Mouse (Mus musculus): ENCODE measurements at regions not wholly inside any gene's neighbourhood (a gene's known extent, or its start where the extent isn't known, plus 50 kb on each side); places are given as distances from the start of the nearest gene placed in this dataset.

DNA sequence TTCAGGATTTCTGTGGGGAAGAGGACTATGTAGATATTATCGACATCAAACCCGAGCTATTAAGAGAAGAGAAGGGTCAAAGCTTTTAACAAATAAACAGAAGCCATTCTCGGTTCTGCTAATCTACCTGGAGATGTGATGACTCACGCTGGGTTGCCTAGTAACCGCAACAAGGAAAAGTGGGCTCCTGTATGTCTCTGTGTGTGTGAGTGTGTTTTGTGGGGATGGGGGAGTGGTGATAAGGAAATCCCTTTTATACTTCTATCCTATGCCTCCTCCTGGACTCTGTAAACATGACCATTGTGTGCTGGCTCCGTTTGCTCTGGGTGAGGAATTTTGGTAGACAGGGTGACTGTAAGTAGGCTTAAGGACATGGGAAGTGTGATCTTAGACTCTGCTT is 361.3 kb upstream of the Gm10131 start:
- ATAC-seq (replicated peaks; ENCODE audit: low read depth, poor library complexity, severe bottlenecking), result no peak

DNA sequence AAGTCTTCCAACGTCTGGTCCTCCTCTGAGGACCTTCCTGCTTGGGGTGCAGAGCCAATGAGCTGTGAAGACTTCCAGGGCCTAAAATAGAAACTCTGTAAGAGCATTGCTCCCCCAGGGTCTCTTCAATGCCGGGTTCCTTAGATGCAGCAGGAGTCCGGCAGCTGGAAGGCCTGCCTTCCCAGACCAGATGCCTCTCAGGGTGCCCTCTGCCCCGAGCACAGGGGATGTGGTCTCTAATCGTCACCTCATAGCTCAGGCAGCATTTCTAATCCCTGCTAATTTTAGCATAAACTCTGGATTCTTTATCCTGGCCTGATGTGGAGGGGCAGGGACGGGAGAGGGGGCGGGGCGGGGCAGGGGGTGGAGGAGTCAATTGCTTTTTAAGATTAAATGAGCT is 360.9 kb upstream of the Gm10131 start:
- ATAC-seq (replicated peaks; ENCODE audit: low read depth, poor library complexity, severe bottlenecking), result no peak

DNA sequence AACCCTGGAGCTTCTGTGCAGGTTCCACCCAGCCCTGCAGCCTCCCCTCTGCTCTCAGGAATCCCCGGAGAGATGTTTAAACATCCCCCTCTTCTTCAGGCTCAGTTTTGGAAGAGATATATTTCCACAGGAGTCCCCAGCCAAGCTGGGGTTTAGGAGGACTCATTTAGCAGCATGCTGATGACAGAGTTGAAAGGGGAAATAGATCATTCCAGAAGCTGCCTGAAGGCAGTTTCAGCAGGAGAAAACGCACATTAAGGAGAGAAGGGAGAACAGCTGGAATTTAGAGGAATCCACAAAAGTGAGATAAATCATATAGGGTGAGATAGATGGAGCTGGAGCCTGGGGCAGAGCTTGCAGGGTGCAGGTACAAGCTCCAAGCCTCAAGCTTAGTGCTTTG is 357.6 kb upstream of the Gm10131 start:
- no peak for ATAC-seq (replicated peaks; ENCODE audit: low read depth, poor library complexity, severe bottlenecking)

DNA sequence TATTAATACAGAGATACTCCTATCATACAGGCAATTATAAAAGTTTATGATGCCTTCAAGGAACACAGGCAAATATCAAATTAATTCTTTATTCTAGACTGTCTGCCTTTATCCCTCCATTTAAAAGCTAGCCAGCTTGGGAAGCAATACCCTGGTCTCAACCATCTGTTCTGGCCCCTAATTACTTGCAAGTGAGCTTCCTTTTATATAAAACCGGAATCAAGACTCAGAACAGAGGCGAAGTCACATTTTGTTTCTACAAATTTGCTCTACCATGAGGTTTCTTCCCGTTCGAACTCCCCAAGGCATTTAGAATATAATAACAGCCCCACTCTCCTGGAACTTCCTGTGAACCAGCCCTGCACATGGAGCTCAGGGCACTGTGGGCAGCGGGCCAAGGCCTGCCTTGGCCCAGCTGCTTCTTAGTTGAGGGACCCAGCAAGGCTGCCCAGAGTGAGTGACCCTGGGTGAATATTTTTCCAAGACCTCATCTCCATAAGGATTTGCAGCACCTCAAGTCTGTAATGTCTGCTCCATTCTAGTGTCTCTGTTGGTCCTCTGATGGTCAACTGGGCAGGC is 355.3 kb upstream of the Gm10131 start:
- no peak for ATAC-seq (replicated peaks; ENCODE audit: low read depth, poor library complexity, severe bottlenecking)

DNA sequence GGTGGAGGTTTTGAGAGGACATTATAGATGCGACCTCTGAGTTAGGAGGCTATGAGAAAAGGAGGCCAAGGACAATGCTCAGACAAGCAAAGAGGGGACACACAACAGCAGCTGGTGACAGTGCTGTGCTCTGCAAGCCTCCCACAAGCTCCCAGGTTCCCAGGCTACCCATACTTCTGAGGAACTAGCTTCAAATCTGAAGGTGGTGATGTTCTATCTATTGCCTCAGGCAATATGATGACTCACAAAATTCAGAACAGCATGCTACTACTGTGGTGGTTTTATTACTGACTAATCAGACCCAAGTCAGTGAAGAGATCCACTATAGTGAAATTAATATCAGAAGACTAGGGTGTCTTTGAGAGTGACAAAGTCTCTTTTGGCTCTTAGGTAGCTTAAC is 353.9 kb upstream of the Gm10131 start:
- no peak for ATAC-seq (replicated peaks; ENCODE audit: low read depth, poor library complexity, severe bottlenecking)

DNA sequence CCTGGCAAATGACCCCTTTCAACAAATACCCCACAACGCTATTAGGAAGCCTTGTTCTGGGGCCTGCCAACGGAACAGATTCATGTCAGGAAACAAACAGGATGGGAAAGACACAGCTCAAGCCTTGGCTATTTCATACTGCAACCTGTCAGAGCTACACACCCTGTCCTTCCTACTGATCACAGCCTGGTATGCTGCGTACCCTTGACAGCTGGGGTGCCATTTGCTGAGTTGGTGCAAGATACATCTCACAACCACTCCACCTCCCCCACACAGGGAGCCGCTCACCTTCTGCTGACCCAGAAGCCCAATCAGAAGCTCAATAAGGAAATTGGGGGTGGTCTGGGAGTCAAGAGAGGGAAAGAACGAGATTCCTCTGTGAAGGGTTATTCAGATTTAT is 350.7 kb upstream of the Gm10131 start:
- no peak for ATAC-seq (replicated peaks; ENCODE audit: low read depth, poor library complexity, severe bottlenecking)

DNA sequence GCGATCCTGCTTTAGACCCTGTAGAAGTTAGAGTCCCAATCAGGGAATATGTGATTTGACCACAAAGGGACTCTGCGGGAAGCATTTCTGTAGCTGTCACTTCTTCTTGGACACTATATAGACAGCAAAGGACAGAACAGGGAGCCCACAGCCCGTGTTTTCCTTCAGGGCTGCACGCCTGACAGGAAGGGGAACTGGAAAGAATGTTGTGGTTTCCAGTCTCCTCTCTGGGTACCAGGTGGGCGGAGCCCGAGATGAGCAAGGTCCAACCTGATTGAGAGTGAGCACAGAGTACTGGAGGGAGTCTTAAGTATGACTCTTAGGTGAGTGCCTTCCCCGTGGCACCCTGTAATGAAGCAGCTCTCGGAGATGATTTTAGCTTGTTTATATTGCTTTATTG is 346.8 kb upstream of the Gm10131 start:
- ATAC-seq (replicated peaks; ENCODE audit: low read depth, poor library complexity, severe bottlenecking), result peak; percentile 63

DNA sequence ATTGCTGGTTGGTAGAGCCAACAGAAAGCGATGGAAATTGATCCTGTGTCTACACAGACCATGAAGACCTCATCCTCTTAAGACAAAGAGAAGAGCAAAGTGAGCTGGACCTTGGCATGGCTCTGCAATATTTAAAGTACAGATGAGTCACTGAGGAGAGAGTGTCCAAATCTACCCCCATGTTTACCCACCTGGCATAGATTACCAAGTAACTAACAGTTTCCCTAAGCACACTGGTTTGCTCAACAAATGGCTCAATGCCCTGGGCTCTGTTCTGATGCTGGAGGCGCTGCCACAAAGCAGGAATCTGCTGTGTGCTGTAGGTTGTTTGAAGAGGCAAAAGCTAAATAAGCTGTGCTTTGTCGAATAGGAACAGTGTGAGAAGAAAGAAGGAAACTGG is 345.0 kb upstream of the Gm10131 start:
- no peak for ATAC-seq (replicated peaks; ENCODE audit: low read depth, poor library complexity, severe bottlenecking)

DNA sequence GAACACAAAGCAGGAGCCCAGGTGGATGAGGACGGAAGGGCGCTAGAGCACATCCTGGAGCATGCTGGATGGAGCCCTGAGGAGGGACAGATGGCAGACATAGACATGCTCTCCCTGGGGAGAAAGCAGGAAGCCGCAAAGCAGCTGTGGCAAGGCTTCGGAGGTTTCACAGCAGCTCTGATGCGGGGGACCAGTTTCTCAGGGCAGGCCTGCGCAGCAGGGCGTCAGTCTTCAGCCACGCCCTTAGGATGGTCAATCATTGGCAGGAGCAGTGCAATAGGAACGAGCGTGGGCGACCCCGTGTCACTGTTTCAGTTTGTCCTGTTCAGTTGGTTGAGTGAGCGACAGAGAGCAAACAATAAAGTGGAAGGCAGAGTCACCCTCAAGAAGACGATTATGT is 343.8 kb upstream of the Gm10131 start:
- ATAC-seq (replicated peaks; ENCODE audit: low read depth, poor library complexity, severe bottlenecking), result no peak

DNA sequence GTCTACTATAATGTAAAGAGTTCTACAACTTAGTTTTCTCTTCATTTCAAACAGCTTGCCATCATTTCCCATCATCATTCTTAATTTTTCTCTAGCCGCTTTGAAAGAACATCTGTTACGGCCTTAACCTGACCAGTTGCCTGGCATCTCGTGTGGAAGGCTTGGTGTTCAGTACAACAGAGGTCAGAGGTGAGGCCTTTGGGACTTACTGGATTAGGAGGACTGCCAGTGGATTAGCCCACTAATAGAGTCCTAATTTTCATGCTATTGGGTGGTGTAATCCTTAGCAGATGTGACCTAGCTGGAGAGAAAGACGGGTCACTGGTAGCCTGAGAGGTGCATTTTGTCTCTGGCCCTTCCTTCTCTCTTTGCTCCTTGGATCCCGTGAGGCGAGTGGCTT is 341.3 kb upstream of the Gm10131 start:
- no peak for ATAC-seq (replicated peaks; ENCODE audit: low read depth, poor library complexity, severe bottlenecking)

DNA sequence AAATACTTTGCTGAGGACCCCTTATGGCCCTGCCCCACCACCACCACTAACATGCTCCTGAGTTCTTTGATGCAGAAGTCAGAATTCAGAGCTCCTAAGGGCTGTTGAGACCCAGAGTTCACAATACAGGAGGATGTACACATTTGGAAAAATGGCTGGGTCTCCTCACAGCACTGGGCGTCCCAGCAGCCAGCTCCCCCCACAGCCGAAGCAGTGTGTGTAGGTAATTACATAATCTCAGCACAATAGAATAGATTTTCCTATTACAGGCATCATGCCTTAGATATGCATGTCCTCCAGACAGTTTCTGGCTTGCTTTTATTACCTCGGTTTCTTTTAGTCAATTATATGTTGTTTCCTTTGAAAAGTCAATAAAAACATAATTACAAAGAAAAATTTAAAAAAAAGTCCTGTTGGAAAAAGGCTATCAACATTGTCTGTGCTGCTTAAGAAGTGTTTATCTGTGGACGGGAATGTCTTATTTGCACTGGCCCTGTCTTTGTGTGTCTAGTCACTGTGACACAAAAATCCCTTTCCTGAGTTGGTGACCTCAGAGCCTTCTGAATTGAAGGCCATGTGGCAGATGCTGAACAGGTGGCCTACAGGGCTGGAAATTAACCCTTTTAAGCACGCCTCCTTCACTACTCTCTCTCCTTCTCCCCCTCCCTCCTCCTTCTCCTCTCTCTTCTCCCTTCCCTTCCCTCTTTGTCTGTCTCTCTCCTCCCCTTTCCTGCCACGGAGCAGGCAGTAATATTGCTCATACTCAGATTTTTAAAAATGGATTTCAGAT is 339.9 kb upstream of the Gm10131 start:
- no peak for ATAC-seq (replicated peaks; ENCODE audit: low read depth, poor library complexity, severe bottlenecking)

DNA sequence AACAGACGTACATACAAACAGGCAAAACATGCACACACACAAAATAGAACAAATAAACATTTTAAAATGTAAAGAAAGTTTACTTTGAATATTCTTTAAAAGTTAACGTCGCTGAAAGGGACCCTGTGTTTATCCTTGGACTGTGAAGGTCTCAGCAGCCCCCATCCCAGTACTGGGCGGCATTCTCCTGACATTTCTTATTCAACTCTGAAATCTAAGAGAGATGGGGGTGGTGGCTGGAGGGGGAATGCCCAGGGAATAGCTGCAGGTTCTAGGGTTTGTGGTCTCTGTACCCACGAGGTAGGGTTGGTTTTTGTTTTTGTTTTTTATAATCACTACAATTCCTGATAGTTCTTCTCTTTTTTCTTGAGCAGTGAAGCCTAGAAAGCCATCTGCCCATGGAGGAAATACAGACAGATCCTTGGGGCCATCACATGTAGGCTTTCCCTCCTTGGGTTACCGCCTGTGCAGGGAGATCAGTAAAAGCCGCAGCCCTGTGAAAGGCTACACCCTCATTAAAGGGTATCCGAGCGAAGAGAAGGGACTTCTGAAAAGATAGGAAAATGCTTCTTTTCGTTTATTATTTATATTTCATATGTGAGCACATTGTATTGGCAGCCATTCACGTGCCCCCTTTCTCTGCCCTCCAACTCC is 338.0 kb upstream of the Gm10131 start:
- ATAC-seq (replicated peaks; ENCODE audit: low read depth, poor library complexity, severe bottlenecking), result no peak

DNA sequence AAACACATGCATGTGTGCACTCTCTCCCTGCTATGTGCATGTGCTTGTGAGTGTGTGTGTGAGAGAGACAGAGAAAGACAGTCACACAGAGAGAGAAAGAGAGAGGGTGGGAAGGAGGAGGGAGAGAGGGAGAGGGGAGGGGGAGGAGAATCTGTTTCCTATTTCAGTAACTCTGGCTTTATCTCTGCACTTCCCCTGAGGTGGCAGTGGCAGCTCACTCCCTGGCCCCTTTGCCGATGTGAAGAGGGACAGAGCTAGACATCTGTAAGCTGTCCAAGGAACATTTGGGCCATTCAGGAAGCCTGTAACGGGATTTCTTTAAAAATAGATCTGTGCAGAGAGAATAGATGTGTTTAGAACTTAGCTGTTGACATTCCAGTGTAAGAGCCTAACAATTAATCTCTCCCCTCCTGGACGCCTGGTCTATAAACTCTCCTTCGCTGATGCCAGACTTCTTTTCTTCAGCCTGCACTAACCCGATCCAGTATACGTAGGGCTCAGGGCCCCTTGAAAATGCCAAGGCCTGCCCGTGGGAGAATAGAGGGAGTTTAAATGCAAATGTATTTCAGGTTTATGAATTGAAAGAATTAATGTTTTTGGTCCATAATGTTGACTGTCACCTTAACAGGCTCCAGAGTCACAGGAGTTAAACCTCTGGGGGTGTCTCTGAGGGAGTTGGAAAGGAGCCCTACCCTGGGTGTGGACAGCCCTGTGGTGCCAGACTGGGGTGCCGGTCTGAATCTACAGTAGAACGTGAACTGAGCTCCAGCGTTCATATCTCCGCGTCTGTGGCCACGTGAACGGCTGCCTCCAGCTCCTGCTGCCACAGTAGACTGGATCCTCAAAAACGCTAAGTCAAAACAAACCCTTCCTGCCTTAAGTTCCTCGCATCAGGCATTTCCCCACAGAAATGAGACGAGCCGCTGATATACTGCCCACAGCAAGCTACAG is 336.6 kb upstream of the Gm10131 start:
- ATAC-seq (replicated peaks; ENCODE audit: low read depth, poor library complexity, severe bottlenecking), result 0 out of 2 replicates have a peak, but pooled peaks have one; percentile 32

DNA sequence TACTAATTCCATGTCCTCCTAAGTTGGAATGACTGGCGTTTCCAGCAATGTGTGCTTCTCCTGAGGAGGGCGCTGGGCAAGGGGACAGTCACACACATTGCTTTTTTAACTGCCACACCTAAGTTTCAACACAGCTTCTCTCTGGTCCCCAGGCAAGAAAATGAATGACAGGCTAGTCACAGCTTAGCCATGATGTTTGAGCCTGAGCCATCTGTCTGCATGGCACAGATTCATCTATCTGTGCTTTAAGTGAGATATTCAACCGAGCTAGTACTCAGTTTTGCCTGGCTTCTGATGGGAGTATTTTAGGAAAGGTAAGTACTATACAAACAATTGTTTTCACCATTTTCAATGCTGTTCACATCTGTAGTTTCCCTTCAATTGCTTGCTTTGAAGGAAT is 331.2 kb upstream of the Gm10131 start:
- no peak for ATAC-seq (replicated peaks; ENCODE audit: low read depth, poor library complexity, severe bottlenecking)

DNA sequence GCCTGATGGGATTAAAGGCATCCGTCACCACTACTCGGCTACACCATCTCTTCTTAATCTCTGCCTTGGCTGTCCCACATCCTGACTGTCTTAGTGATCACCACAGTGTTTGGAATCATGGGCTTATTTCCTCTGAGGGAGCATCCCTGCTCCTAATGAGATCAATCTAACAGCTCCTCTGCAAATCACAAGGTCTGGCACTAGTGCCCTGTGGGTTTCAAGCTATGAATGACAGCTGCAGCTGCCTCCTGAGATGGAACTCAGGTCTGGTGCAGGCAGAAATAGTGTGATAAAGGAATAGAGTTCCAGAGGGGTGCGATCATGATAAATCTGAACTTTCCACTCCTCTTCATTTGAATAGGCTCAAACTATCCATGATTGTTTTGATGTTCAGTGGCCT is 330.2 kb upstream of the Gm10131 start:
- ATAC-seq (replicated peaks; ENCODE audit: low read depth, poor library complexity, severe bottlenecking), result no peak

DNA sequence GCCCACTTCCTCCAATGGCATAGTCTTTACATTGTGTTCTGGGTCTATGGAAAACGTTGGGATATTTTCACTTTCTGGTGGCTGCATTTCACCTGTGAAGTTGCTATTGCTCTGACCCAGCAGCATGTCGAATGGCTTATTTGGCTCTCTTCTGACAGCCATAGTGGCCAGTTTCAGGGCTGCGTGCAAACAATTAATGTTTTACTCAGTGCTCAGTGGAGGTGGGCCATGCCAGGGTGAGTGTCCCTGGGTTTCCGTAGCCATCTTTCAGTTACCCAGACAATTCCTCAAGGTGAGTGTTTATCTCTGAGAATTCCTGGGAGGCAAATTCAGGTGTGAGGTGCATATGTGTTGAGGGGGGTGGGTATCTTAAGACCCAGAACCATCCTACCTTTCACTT is 329.2 kb upstream of the Gm10131 start:
- ATAC-seq (replicated peaks; ENCODE audit: low read depth, poor library complexity, severe bottlenecking), result no peak

DNA sequence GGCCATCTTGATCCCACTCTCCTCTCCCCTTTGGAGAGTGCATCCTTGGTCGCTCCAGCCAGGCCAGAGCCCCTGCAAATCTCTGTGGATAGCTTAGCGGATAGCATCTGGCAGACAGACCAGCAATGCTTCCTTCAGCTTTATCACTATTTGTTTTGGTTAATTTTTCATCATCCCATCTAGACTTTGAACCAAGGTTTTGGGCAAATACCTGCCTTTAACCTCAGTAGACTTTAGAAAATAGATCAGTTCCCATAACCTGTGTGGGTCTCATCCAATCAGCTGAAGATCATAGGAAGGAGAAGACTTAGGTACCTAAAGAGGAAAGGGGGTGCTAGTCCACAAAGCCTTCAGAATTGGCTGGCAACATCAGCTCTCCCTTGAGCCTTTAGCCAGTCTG is 327.2 kb upstream of the Gm10131 start:
- ATAC-seq (replicated peaks; ENCODE audit: low read depth, poor library complexity, severe bottlenecking), result no peak

DNA sequence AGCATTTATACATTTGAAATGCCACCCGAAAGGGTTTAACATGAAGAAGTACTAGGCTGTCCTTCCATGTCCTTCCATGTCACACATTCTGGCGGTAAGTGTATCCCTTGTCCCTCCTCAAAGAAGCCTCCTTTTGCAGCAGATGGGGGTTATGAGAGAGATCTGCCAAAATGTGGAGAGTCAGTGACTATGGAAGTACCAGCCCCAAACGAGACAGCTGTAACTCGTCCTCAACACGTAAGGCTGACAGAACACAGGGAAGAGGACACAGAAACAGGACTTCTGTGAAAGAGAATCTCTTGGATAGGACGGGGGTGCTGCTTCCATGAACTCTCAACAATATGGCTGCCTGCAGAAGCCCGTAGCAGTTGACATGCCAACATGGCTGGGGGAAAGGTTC is 320.4 kb upstream of the Gm10131 start:
- ATAC-seq (replicated peaks; ENCODE audit: low read depth, poor library complexity, severe bottlenecking), result no peak

DNA sequence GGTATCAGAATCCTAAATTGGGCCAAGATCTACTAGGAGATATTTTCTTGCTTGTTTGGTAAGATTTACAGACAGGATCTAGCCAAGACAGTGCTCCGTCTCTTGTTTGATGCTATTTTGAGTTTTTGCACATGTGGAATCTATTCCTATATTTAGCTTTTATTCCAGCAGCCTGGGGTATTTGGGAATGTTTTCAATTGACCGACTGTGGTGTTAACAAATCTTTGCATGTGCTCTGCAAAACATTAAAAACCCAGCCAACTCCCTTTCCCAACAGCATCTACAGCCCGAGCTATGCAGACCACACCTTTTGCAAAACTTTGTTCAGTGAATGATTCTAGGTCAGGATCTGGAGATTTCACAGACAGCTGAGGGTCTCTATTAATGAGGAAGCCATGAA is 317.7 kb upstream of the Gm10131 start:
- ATAC-seq (replicated peaks; ENCODE audit: low read depth, poor library complexity, severe bottlenecking), result no peak

DNA sequence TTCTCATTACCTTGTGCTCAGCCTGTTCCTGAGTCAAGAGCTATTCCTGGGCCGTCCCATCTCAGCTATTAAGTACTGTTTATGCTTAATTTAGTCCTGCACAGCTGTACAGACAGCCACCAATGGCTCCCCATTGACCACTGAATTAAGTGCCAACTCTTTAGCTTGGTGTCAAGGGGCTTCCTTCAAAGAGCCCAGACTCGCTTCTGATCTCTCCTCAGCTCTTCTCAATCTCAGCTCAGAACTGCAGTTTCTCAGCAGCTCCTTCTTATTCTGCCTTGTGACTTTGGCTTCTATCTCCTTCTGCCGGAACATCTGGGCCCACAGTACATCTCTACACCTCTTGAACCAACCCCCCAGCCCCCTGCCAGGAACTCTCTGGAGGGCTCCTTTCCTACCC is 290.0 kb upstream of the Gm10131 start:
- no peak for ATAC-seq (replicated peaks; ENCODE audit: low read depth, poor library complexity, severe bottlenecking)

All from common myeloid progenitor, adult 5-6 weeks (primary cell).